Mouse (Mus musculus) gastrocnemius, adult 2 months (tissue): Measurements from ENCODE around the gene Trim30c. TPM values are rescaled to one million over a fixed set of nuclear protein-coding genes. Genes with fewer than 3 reads are reported as not detected.
"Not testable (repeated sequence)": the region's sequence is repeated elsewhere in the genome, so short reads cannot be mapped to it uniquely, and the experiment has no call there.

Source experiments
- DNase-seq: peaks from one replicate; pipeline ENCODE4 v3.0.0; 2022
- H3K27ac ChIP-seq: fragments of 200-600 bp; 2 replicates; pipeline ENCODE4 v1.8.1; 2022; ENCODE audit warnings: mild to moderate bottlenecking
- H3K4me3 ChIP-seq: fragments of 200-600 bp; 2 replicates; pipeline ENCODE4 v1.8.1; 2022; ENCODE audit warnings: mild to moderate bottlenecking, moderate library complexity
- CTCF ChIP-seq: fragments of 200-600 bp; IDR thresholded peaks from 2 replicates; pipeline ENCODE4 v1.8.1; 2022; ENCODE audit warnings: antibody characterized with exemption, mild to moderate bottlenecking, moderate library complexity
- intact Hi-C: fragments of 180-260 bp; cut with DNase I; formaldehyde crosslinking; loops from one replicate; pipeline ENCODE4 v1.15.1; 2025
- long read RNA-seq, 2 experiments: library from polyadenylated mRNA; stranded (forward); transcript quantifications; one replicate each; pipeline ENCODE4 v2.0.0; 2021
- total RNA-seq, 2 experiments: library from RNA; stranded (reverse); gene quantifications; 2 replicates each; pipeline ENCODE4 v1.2.3; 2021

Trim30c gene
- under 1 TPM in 1 of 2 experiments, not detected in 1; 0.25 TPM for total RNA-seq
- long read RNA-seq, experiment 1, result 0 reads
- long read RNA-seq, experiment 2, result 0 reads

DNA sequence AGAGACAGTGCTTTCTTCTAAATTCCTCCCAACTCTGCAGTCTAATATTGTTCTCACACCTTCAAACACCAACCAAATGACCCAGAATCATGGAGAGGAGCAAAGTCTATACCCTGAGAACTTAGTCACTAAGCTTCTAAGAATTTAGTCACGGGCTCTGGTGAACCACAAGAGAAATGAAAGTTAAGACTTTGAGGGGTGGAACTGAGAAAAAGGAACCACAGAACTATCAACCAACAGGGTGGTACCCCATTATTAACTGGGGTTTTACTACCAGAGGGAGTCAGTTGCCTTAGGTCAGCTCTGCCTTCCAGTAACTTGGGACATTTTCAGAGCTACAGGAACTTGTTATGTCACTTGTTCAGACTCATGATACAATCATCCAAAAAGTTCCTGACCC is at the start of gene Trim30c:
Trim30c (minus strand) TSS at position 140 of the 400 bp plus-strand sequence.
- TF ChIP-seq CTCF, result no peak
- no peak for DNase-seq
- Histone ChIP-seq H3K4me3 (no peak within 1 kb of the TSS), H3K27ac (no peak within 1 kb of the TSS)
- intact Hi-C loops, result no loop called here

DNA sequence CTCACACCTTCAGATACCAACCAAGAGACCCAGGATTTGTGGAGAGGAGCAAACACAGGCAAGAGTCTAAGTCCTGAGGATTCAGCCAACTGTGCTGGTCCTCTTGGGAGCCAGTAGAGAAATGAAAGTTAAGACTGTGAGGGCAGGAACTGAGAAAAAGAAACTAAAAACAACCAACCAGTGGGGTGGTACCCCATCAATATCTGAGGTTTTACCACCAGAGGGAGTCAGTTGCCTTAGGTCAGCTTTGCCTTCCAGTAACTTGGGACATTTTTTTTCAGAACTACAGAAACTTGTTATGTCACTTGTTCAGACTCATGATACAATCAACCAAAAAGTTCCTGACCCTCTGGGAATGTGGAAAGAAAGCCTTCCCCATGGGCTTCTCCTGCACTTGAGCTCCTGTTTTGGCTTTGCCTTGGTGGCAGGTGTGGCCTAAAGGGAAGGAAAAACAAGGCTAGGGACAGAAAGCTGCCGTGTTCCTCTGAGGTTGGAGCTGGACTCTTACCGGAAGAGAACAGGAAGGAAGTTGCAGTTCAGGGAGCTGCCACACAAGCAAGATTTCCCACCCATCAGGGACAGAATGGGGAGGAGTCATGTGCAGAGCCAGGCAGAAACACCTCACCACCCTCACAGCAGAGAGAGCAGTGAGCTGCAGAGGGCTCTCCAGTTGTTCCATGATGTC is 45.5 kb upstream of the Trim30c start:
- H3K4me3 ChIP-seq, result peak overlapping the region; percentile 59
- peak overlapping the region; percentile 71 for H3K27ac ChIP-seq
- TF ChIP-seq CTCF, result peak; percentile 42; the same call in 1 of the 2 replicates
- intact Hi-C loops, result no loop called here
- DNase-seq, result peak; percentile 25

DNA sequence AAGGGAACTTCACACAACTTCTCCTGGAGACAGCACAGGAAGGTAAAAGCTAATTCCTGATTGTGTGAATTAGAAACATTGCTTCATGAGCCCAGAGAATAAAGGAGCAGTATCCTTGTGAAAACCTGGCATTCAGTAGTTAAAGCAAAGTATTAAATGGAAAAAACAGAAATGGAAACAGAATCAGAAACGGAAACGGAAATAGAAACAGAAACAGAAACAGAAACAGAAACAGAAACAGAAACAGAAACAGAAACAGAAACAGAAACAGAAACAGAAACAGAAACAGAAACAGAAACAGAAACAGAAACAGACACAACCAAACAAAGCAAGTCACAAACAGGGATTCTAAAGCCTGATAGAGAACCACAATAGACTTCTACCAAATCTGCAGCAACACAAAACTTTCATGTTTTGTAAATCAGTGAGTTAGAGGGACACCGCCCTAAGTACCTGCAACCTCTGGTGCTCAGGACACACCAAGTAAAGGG is 3.9 kb upstream of the Trim30c start:
- no peak overlapping the region for H3K27ac ChIP-seq
- no peak for DNase-seq
- H3K4me3 ChIP-seq, result no peak overlapping the region
- no peak for TF ChIP-seq CTCF
- intact Hi-C loops, result no loop called here

DNA sequence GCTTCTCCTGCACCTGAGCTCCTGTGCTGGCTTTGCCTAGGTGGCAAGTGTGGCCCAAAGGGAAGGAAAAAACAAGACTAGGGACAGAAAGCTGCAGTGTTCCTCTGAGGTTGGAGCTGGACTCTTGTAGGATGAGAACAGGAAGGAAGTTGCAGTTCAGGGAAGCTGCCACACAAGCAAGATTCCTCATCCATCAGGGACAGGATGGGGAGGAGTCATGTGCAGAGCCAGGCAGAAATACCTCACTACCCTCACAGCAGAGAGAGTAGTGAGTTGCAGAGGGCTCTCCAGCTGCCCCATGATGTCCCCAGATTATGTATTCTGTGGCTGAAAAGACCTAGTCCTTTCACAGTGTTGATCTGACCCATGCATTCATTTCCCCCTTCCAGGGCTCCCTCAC is 503 bp upstream of the Trim30c start:
- no peak overlapping the region for H3K27ac ChIP-seq
- no peak for TF ChIP-seq CTCF
- H3K4me3 ChIP-seq, result no peak overlapping the region
- DNase-seq, result no peak
- intact Hi-C loops, result no loop called here

DNA sequence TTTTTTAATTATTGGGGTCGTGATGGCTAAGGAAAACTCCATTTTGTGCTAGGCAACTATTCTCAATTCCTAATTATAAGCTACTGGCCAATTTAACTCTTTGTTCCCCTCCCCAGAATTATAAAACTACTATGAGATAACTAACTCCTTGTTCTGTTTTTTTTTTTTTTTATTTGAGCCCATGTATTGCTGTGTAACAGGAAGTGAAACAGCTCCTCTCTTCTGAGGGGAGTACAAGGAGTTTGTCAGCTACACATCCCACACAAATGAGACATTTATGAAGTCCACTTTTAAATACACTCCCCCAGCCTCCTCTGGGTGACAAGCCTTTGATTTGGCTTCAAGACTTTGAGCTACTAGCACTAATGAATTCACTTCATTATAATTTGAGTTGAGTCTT is 2.1 kb downstream of the Trim30c start:
- no peak for TF ChIP-seq CTCF
- Histone ChIP-seq H3K4me3 (no peak overlapping the region), H3K27ac (no peak overlapping the region)
- intact Hi-C loops, result no loop called here
- no peak for DNase-seq

DNA sequence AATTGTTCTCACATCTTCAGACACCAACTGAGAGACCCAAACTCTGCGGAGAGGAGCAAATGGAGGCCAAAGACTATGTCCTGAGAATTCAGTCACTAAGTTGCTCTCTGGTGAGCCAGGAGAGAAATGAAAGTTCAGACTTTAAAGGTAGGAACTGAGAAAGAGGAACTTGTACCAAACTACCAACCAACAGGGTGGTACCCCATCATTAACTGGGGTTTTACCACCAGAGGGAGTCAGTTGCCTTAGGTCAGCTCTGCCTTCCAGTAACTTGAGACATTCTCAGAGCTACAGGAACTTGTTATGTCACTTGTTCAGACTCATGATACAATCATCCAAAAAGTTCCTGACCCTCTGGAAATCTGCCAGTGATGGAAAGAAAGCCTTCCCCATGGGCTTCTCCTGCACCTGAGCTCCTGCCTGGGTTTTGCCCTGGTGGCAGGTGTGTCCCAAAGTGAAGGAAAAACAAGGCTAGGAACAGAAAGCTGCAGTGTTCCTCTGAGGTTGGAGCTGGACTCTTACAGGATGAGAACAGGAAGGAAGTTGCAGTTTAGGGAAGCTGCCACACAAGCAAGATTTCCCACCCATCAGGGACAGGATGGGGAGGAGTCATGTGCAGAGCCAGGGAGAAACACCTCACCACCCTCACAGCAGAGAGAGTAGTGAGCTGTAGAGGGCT is 30.8 kb downstream of the Trim30c start, which contains the start of gene Trim30b:
Trim30b (minus strand) TSS at position 149 of the 679 bp plus-strand sequence.
- peak; percentile 22; the same call in 1 of the 2 replicates for TF ChIP-seq CTCF
- intact Hi-C loops, result no loop called here
- peak within 1 kb of the TSS; percentile 56 for H3K27ac ChIP-seq
- no peak for DNase-seq
- no peak within 1 kb of the TSS for H3K4me3 ChIP-seq

DNA sequence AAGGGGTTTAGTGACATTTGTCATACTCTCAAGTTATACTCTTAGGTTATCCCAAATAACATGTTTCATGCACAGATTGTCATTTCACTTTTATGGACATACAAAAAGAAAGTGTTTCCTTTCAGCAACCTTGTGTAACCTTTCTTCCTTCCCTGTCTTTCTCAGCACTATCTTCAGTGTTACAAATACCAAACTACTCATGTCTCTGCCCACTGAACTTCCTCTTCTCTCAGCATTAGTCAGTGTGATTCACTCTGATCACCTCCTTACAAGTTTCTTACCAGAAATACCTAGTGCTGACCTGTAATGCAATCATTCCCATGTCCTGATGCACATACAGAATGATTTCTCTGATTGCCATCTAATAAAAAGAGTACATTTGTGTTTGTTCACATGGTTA is 34.3 kb downstream of the Trim30c start:
- TF ChIP-seq CTCF, result no peak
- H3K4me3 ChIP-seq, result no peak overlapping the region
- H3K27ac ChIP-seq, result no peak overlapping the region
- no peak for DNase-seq
- intact Hi-C loops, result no loop called here

DNA sequence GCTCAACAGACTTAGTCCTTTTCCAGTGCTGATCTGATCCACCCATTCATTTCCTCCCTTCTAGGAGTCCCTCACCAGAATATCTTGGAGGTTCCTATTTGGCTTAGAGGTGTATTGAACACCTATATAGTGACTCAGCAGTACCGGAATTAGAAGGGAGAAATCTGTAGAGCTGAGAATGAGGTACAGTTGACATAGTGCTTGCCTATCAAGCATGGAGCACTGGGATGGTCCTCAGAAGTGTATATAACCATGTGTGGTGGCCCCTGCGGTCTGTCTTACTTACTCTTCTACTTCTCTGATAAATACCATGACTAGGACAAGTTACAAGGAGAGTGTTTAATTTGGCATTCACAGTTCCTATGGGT is 47.1 kb downstream of the Trim30c start:
- TF ChIP-seq CTCF, result no peak
- peak overlapping the region; percentile 76 for H3K4me3 ChIP-seq
- peak overlapping the region; percentile 80 for H3K27ac ChIP-seq

DNA sequence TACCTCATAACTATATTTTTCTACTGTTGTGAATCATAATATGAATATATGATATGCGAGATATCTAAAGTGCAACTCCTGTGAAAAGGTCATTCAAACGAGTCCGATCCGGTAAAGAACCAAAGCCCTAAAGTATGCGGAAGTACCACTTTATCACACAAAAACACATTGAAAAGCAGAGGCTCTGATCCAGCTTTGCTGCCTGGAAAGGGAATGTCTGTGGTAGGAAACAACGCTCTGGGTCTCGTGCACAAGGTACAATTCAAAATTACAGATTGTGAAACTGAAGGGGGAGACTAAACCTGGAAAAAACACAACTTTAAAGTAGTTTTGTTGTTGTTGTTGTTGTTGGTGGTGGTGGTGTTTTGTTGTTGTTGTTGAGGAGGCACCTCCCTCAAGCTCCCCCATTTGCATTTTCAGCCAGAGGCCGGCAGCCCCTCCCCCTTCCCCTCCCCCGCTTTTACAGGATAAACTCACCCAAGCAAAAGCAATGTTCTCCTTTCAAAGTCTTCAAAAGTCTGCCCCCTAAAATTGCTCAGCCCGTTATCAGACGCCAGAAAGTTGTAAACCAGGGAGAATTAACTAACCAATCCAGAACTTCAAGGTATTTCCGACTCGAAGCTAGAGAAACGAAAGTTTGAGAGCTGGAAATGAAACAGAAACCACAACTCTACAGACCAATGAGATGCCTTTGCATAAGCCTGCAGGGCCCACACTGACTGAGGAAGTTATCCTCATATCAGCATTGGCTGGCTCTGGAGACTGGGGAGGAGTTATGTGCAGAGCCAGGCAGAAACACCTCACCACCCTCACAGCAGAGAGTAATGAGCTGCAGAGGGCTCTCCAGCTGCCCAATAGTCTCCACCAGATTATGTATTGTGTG is 47.7 kb downstream of the Trim30c start, which contains the start of gene Trim12c:
Trim12c (minus strand) TSS at position 646 of the 883 bp plus-strand sequence.
- intact Hi-C loops, result no loop called here
- DNase-seq, result peak; percentile 74
- Histone ChIP-seq H3K4me3 (peak within 1 kb of the TSS; percentile 76), H3K27ac (peak within 1 kb of the TSS; percentile 80)
- TF ChIP-seq CTCF, result no peak

More for the DNA sequence above, 47.1 kb downstream of the Trim30c start:
- intact Hi-C loops, result no loop called here
- DNase-seq, result no peak

DNA sequence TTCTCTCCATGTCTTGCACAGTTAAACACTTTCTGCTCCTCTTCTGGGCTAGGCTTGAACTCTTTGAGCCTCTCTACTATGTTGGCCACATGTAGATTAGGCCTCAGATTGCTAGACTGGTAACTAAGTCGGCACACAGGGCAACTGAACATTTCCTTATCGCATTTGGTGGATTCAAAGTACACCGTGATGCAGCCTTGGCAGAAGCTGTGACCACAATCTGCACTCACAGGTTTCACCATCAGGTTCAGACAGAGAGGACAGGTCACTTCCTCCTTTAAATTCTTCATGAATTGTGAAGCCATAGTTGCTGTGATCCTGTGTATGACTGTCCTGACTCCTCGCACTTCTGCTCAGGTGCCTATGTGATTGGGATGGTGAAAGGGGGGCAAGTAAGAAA is 52.6 kb downstream of the Trim30c start:
- H3K27ac ChIP-seq, H3K4me3 ChIP-seq, DNase-seq, intact Hi-C loops: not testable (repeated sequence)

DNA sequence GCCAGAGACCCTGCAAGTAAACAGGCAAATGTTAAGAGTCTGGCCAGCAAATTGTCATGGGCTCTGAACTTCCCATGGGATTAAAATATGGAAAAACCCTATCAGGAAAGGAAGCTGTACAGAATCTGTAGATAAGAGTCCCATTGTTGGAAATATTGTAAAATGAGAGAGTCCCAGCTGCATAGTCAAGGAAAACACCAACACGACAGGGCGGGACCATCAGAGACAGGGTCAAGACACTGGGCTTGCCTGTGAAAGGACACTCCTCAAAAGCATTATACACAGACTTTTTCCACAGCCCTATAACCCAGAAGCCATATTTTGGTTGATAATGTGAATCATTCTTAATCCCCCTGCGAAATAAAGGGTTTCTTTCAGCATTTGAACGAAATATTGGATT is 59.9 kb downstream of the Trim30c start:
- DNase-seq, intact Hi-C loops, H3K4me3 ChIP-seq, H3K27ac ChIP-seq: not testable (repeated sequence)

DNA sequence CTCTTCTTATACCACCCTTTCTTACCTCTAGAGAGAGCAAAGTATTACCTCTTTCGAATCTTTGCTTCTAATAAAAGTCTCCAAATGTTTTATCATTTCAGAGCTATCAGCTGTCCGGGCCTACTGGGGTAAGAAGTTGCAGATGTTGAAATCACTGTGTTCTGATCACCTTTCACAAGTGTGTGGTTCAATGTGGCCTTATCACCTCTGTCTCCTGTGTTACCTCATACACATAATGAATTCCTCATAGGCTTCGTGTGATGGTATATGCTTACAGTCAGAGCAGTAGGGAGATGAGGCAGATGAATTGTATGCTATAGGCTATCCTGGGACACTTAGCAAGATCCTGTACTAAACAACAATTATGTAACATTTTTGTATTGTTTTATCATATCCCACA is 65.1 kb downstream of the Trim30c start:
- DNase-seq, intact Hi-C loops, H3K27ac ChIP-seq, H3K4me3 ChIP-seq: not testable (repeated sequence)

Other genes starting within 250 kb of the Trim30c start
- not detected for gene Olfm5, start 236.0 kb downstream of the Trim30c start, total RNA-seq
- gene Olfr648, start 217.4 kb downstream of the Trim30c start, total RNA-seq, result not detected
- gene Olfr649, start 204.9 kb downstream of the Trim30c start, total RNA-seq, result not detected
- gene Trim6, start 182.0 kb downstream of the Trim30c start, total RNA-seq, result under 1 TPM in 1 of 2 experiments, not detected in 1; 0.25 TPM
- gene Trim34a, start 156.4 kb downstream of the Trim30c start, total RNA-seq, result 1 to 10 TPM; 1.0 to 1.3 TPM
- gene Trim5, start 112.7 kb downstream of the Trim30c start, total RNA-seq, result under 1 TPM; 0.66 to 0.75 TPM
- gene Trim12a, start 85.4 kb downstream of the Trim30c start, total RNA-seq, result 1 to 10 TPM; 2.2 to 3.4 TPM
- gene Trim34b, start 71.4 kb downstream of the Trim30c start, total RNA-seq, result not detected
- 1 to 10 TPM; 2.1 to 2.5 TPM for gene Trim12c, start 47.5 kb downstream of the Trim30c start, total RNA-seq
- gene Trim30b, start 31.0 kb downstream of the Trim30c start, total RNA-seq, result not detected
- gene Trim30a, start 64.4 kb upstream of the Trim30c start, total RNA-seq, result 1 to 10 TPM in 1 of 2 experiments, under 1 TPM in 1; 0.64 to 1.5 TPM
- under 1 TPM; 0.33 to 0.56 TPM for gene Trim30d, start 107.0 kb upstream of the Trim30c start, total RNA-seq
- not detected for gene Olfr651, start 149.3 kb upstream of the Trim30c start, total RNA-seq
- not detected for gene Olfr652, start 160.1 kb upstream of the Trim30c start, total RNA-seq
- not detected for gene Olfr653, start 176.5 kb upstream of the Trim30c start, total RNA-seq
- not detected for gene Olfr654, start 186.2 kb upstream of the Trim30c start, total RNA-seq
- gene Olfr655, start 200.9 kb upstream of the Trim30c start, total RNA-seq, result not detected
- not detected for gene Olfr656, start 213.1 kb upstream of the Trim30c start, total RNA-seq
- not detected for gene Olfr657, start 224.0 kb upstream of the Trim30c start, total RNA-seq
- gene Olfr658, start 246.5 kb upstream of the Trim30c start, total RNA-seq, result not detected